Mouse (Mus musculus) thymus, adult 2 months (tissue): ENCODE measurements around the gene BC005624.

Experiments used
- CTCF ChIP-seq: fragments of 200-500 bp; IDR thresholded peaks from 2 replicates; pipeline ENCODE4 v1.5.1; 2012; ENCODE audit warnings: mild to moderate bottlenecking, control low read depth, low read length, moderate library complexity, borderline replicate concordance; ENCODE audit not compliant: control insufficient read depth, poor library complexity, insufficient read depth; ENCODE audit errors: extremely low read depth
- POLR2A ChIP-seq: fragments of 200-500 bp; IDR thresholded peaks from 2 replicates; pipeline ENCODE4 v1.6.1; 2012; ENCODE audit warnings: mild to moderate bottlenecking, low read length, control low read depth, moderate library complexity; ENCODE audit not compliant: control insufficient read depth, poor library complexity, insufficient read depth; ENCODE audit errors: extremely low read depth

- TF ChIP-seq POLR2A (no peak), CTCF (no peak)
Measured at GRCm38 (mm10) chr2:30966826-30967225, 15.2 kb downstream of the BC005624 start.
